Mouse (Mus musculus): ENCODE data around the gene Megf11.

- TF ChIP-seq POLR2A (IDR thresholded peaks at IDR 0.05; ENCODE audit: insufficient read length, low read depth) (no peak), MYOG (IDR thresholded peaks at IDR 0.05; ENCODE audit: control insufficient read depth in 1 of 3, insufficient read depth in 1 of 3, insufficient read length in 2 of 3, low read depth in 2 of 3) (no peak), MYOD1 (IDR thresholded peaks at IDR 0.05; ENCODE audit: control insufficient read depth in 1 of 3, insufficient read length in 2 of 3, low read depth in 2 of 3) (no peak), TCF12 (IDR thresholded peaks at IDR 0.05; ENCODE audit: insufficient read depth, poor library complexity, severe bottlenecking) (no peak), USF1 (IDR thresholded peaks at IDR 0.05; ENCODE audit: low read depth) (no peak), MAX (IDR thresholded peaks at IDR 0.05; ENCODE audit: low read depth) (no peak), E2F4 (IDR thresholded peaks at IDR 0.05; ENCODE audit: insufficient read depth) (no peak), CEBPB (IDR thresholded peaks at IDR 0.05; ENCODE audit: insufficient read depth, poor library complexity, severe bottlenecking) (no peak)
These were observed 156.8 kb downstream of the Megf11 start for GRCm38 (mm10) chr9:64542246-64542645.

Data from myocyte (in vitro differentiated cells).